Mouse (Mus musculus): ENCODE measurements around the gene Gstz1.
"Not testable (repeated sequence)": the region's sequence is repeated elsewhere in the genome, so short reads cannot be mapped to it uniquely, and the experiment has no call there.

Gene Gstz1

DNA sequence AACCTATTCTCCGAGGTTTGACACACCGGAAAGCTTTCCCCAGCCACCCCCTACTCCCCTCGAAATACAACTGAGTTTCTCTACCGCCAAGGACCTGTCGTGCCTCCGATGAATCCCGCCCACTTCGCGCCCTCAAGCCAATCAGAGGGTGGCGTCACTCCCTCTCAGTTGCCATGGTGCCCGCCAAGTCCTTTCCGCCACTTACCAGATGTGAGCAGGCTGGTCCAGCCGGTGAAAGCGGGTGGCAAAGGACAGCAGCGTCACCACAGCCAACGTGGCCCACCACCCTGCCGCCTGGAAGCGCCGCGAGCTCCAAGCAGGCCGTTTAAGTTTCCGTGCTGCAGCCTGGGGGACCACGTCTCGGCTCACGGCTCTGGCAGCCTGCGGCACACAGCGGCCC lies at the start of gene Gstz1:
Gstz1 (plus strand) TSS at position 200 of the 400 bp plus-strand sequence.
- DNase-seq (ENCODE audit: low spot score), result peak; percentile 75

DNA sequence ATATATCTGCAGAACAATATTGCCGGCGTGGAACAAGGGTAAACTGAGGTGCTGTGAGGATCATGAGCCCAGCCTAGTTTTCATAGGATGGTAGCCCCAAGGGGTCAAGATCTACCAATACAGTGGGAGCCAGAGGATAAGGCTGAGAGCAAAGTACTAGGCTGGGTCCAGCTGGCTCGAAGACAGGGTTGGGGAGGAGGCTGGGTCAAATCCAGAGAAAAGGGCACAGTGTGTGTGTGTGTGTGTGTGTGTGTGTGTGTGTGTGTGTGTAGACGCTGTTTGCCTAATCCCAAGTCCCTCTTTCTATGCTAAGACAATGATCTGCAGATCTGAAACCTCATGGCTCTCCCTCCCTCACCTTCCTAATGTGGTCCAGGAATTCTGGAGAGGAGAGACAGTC lies 46.6 kb upstream of the Gstz1 start:
- DNase-seq (ENCODE audit: low spot score), result no peak

DNA sequence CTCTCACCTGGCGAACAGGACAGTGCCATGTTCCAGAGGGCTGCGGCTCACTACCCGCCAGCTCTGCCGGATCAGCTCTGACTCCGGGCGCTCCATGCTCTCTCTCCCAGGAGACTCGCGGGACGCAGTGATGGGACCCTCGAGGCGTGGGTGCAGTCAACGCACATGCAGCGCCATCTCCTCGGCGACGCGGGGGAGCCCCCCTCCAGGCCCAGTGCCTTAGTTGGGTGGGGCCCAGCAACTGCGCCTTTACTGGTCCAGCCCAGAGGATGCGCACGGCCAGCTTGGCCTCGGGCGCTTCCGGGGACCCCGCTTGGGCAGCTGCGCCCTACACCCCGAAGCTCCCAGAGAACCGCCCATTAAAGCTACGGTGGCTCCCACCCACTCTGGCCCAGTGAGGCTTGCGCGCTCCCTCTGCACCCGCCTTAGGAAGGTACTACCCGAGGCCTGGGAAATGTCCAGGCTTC lies 44.8 kb upstream of the Gstz1 start, which contains the start of gene Ngb:
Ngb (minus strand) TSS at position 375 of the 467 bp plus-strand sequence.
- DNase-seq (ENCODE audit: low spot score), result no peak

DNA sequence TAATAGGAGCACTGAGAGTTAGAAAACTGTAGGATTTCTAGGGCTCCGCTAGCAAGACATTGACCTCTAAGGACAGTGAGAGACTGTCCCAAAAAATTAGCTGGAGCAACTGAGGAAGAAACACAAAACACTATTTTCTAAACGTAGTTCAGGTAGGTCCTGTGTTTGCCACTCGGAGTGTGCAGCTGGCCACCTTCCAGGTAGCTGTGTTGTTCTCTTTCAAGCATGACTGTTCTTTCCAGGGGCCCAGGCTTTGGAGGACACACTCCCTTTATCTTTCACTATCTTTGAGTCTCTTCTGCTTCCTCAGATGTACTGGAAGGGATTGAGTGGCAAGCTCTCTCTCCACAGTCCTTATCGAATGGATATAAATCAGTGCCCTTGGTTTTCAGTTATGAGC lies 43.5 kb upstream of the Gstz1 start:
- no peak for DNase-seq (ENCODE audit: low spot score)

- DNase-seq (ENCODE audit: low spot score), result no peak
Observed at GRCm38 (mm10) chr12:87104796-87105195, 42.2 kb upstream of the Gstz1 start.

GRCm38 (mm10) chr12:87107357-87107977 lies 39.5 kb upstream of the Gstz1 start:
- no peak for DNase-seq (ENCODE audit: low spot score)

DNA sequence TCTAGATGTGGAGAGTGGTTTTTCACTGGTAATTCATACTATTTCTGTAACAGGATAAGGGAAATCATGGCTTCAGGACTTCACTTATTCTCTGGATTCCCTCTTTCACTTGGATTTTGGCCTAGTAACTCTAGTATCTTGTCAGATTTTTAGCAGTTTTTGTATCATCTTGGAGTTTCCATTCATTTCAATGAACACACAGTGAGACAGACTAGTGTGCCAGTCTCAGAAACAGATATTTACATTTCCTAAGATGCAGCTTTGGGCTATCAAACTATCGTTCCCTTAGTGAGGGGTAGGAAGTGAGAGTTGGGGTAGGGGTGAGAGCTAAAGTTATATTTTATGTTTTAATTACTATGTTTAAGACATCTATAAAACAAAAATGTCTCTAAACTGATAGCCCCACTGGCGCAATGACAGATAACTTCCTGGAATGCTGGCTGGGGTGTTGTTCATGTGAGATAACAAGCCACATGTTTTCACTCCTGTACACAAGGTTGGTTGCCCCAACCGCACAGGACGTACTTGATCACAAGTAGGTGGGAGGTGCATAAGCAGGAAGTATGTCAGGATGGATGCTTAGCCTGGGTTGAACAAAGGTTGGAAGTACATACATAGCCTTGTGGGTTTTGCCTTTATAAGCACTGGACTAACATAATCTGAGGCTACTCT lies 24.9 kb upstream of the Gstz1 start:
- no peak for DNase-seq (ENCODE audit: low spot score)

- no peak for DNase-seq (ENCODE audit: low spot score)
Observed at GRCm38 (mm10) chr12:87127256-87127655, 19.7 kb upstream of the Gstz1 start.

DNA sequence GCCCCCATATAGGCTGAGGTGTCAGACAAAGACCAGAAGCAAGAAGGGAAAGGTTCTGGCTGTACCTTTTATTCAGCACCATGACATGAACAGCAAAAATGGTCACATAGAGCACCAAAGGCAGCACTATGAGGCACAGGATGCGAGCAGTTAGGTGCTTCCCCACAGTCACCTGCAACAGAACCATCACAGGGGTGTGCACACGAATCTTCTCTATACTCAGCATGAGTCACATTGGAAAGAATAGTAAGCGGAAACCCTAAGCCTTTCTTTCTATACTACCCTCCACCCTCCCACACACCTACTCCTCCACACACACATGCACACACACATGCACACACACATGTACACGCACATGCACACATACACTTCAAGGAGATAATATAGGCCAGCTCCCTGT lies 16.7 kb upstream of the Gstz1 start:
- DNase-seq (ENCODE audit: low spot score), result no peak

GRCm38 (mm10) chr12:87131181-87131580 lies 15.8 kb upstream of the Gstz1 start:
- DNase-seq (ENCODE audit: low spot score), result no peak

- no peak for DNase-seq (ENCODE audit: low spot score)
Observed at GRCm38 (mm10) chr12:87131619-87132018, 15.3 kb upstream of the Gstz1 start.

DNA sequence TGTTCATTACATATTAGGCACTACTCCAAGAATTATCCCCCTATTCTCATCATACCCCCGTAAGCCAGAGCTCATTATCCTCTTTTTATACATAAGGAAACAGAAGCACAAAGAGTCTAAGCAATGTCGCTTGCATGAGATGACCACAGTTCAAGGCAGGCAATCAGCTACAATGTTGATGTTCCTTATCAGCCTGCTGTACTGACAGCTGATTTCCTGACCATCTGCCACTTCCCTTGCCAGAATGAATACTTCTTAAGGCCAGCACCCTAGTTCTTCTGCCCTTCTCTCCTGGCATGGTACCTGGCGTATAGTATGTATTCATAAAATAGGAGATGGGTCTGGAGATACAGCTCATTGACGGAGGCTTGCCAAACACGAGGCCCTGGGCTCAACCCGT lies 14.8 kb upstream of the Gstz1 start:
- no peak for DNase-seq (ENCODE audit: low spot score)

- DNase-seq (ENCODE audit: low spot score), result no peak
Observed at GRCm38 (mm10) chr12:87132784-87133183, 14.2 kb upstream of the Gstz1 start.

DNA sequence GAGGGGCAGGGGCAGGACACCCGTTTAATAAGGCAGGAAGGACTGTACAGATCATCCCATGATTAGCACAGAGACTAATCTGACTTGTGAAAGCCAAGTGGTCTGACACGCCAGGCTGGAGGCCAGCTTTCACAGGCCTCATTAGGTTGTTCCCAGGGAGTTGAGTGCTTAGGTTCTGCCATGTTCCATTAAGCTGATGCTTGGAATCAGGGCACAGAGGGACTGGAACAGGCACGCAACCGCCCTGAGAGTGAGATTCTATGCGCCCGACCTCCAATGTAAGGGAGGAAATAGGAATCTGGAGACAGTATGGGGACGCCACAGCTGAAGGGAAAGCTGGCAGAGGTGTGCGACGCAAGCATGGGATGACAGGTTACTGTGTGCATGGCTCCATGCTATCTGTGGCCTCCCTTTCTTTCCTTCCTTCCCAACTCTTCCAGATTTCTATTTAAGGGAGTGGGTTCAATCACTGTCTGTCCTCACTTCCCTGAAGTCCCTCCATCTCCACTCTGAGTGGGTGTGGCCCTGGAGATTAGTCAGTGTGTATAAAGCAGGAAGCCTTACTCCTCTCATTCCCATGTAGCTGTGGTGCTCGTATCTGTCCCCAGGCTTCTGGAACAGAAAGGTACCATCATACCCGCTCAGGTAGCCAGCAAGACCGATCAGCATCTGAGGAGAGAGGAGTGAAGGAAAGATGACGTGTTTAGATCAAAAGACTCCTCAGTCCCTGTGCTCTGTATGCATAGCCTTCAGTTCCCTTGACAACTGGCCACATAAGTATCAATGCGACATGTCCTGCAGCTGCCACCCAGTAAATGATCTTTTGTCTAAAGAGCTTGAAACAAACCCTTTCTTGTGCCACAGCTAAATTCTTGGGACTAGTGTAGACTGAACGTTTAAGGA lies 9.3 kb upstream of the Gstz1 start:
- no peak for DNase-seq (ENCODE audit: low spot score)

- DNase-seq (ENCODE audit: low spot score), result no peak
Observed at GRCm38 (mm10) chr12:87138342-87138701, 8.6 kb upstream of the Gstz1 start.

DNA sequence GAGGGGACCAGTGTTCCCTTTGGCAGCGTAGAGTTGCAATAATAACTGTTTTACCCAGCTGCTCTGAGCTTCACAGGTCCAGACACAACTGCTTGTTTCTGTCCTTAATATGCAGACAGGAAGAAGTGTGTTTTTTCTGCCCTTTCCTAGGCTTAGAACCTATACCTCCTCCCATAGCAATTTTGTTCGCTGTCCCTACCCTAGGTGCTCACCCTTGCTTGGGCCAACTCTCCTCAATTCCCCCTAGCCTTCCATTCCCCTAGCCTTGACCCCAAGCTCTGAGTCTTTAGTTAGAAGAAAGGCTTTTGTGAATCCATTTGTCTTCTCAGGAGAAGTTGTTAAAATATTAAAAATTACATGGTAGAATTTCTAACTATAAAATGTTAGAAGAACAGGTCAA lies 8.2 kb upstream of the Gstz1 start:
- no peak for DNase-seq (ENCODE audit: low spot score)

DNA sequence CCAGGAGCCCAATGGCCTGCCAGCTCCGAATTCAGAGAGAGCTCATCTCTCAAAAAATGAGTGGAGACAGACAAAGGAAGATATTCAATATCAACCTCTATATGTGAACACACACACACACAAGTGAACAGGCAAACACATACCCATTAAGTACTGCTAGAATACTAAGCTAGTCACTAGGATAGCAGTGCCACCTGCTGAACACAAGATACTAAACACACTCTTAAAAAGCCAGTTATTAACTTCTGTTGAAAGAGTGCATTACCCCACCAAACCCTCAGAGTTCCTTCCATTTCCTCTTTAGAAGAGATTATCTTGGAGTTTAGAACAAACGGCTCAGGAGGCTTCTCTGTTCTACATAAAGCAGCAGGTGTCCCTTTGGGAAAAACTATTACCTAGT lies 4.8 kb upstream of the Gstz1 start:
- DNase-seq (ENCODE audit: low spot score), result no peak

GRCm38 (mm10) chr12:87147395-87148089 lies 577 bp downstream of the Gstz1 start, which contains the start of gene Pomt2:
Gene Pomt2 (minus strand): TSS chr12:87147968.
- DNase-seq (ENCODE audit: low spot score), result peak; percentile 86

DNA sequence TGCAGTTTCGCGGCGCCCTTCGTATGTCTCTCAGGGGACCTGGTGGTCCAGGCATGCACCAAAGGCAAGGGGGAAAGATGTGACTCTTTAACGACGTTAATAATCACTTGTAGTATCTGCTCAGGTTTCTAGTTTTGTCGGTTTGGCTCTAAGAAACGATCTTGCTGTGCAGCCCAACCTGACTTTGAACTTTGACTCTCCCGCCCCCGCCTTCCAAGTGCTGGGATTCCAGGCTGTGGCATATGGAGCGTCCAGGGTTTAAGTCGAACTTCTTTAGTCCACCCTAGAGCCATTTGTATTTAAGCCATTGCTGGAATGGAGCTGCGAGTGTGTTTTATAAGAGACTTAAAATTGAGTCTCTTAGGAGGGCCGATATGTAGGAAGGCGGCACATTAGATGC lies 1.2 kb downstream of the Gstz1 start:
- DNase-seq (ENCODE audit: low spot score), result no peak

- no peak for DNase-seq (ENCODE audit: low spot score)
Observed at GRCm38 (mm10) chr12:87149471-87149870, 2.5 kb downstream of the Gstz1 start.

GRCm38 (mm10) chr12:87154448-87154847 lies 7.5 kb downstream of the Gstz1 start:
- DNase-seq (ENCODE audit: low spot score), result not testable (repeated sequence)

DNA sequence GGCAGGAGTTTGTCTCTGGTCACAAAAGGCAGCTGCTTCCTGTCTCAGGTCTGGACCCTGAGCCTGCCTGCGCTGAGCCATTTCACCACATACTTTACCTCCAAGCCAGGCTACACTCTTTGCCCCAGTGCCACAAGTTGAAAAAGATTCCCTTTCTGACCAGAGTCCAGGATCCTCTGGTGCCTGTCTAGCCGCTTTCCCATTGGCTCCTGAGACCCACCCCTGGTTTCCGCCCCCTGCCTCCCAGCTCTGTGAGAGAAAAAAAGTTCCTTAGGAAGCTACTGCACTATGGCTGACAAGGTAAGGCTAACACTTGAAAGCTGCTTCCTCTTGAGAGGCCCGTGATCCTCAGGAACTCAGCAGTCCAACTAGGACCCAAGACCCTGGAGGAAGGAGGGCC lies 10.4 kb downstream of the Gstz1 start:
- DNase-seq (ENCODE audit: low spot score), result no peak

Data from layer of hippocampus, adult 9-10 months (tissue).